Mouse (Mus musculus) kidney, postnatal 10 days (tissue): ENCODE data around the gene Gm47791.
A peak's percentile ranks its signal among the peaks of the same experiment; 100 is the strongest.

Experiments
- DNase-seq: peaks from one replicate; pipeline ENCODE4 v3.0.0; 2021; ENCODE audit warnings: mixed read lengths

Gm47791 gene

DNA sequence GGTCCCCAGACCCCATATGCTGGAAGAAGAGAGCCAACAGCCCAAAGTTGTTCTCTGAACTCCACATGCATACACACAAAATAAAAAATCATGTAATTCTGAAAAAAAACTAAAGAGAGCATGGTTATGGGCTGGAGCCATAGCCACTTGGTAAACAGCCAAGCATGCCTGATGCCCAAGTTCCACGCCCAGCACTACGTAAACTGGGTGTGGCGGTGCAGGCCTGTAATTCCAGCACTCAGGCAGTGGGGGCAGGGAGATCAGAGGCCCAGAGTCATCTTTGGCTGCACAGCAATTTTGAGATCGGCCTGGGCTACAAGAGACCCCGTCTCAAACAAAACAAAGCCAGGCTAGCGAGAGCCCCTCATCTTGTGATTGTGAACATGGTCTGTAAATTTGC, 14.5 kb upstream of the Gm47791 start:
- DNase-seq = peak; percentile 17

DNA sequence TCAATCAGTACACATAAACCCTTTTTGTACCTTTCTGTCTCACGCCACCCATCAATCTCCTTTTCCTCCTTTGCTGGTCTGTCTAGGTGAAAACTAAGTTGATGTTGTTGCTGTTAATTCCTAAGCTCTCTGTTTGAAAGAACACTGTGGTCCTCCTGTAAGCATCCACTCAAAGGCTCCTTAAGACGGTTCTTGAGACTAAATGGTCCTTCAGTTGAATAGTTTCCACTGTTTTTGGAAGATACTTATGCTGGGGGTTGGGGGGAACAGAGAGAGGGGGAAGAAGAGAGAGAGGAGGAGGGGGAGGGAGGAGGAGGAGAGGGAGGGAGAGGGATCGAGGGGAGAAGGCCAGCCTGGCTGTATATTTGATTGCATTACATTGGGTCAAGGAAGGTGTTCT, 12.5 kb upstream of the Gm47791 start:
- DNase-seq = no peak

DNA sequence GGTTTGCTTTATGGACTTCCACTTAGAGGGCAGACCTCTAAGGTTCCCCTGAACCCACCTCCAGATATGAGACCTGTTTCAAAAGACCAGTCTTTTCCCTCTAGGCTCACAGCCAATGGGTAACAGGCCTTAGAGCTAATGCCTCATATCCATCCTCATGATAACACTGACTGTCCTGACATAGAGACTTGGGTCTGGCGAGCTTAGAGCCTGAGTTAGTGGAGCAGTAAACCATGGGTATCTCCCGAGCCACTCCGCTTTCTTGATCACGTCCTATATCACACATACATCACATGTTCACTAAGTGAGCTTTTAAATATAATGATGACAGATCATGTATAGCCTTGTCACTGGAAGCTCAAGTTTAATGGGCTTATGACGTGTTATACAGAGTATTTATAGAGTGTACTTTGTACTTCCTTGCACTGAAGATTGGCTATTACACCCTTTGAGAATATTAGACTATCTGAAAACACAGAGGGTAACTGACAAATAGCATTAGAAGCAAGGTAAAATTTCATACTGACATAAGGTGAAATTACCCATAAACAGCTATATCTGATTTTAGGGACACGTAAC, 8.4 kb upstream of the Gm47791 start:
- no peak for DNase-seq

DNA sequence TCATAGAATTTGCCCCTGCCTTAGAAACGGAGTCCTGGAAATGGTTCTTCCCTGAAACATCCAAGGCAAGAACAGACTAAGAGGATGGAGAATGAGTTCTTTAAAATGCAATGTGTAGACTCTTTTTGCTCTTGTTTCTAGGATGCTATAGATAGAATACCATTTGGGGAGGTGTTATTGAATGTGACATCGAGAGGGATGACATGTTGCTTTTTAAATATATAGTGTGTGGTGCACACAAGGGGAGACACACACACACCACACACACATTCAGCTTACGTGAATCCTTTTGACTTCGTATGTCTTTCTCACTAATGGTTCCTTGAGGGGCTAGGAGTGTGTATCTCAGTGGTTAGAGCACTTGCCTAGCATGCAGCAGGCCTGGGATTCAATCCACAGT, 4.2 kb upstream of the Gm47791 start:
- no peak for DNase-seq

DNA sequence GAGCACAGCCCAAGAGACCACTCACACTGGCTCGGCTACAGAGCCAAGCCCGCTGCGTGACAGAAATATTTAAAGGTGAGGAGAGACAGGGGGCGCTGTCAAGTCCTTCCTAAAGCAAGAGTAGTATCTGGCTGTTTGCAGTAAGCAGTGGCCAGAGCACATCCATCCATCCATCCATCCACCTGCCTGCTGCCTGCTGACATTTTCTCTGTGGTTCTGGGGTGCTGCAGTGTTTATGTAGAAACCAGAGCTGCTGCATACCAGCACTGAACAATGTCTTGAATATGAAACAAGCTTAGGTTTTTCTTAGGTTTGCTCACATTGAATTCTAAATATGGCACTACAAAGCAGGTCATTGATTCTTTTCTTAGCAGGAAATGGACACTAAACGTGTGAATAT, 2.2 kb upstream of the Gm47791 start:
- no peak for DNase-seq

DNA sequence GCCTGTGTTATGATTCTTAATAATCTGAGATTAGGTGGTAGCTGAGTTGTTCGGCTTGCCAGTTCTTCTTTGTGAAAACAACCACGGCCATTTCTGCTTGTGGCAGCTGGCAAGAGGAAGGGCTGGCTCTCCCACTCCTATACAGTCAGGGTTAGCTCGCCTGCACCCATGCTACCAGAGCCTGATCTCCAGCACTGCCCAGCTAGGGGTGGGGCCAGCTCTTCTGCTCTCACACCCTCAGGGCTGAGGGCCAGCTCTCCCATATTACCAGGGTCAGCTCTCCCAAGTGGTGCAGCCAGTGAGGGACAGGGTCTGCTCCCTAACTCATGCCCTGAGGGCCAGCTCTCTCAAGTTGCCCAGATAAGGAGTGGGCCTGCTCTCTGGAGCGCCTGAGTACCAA, 1.4 kb upstream of the Gm47791 start:
- no peak for DNase-seq

DNA sequence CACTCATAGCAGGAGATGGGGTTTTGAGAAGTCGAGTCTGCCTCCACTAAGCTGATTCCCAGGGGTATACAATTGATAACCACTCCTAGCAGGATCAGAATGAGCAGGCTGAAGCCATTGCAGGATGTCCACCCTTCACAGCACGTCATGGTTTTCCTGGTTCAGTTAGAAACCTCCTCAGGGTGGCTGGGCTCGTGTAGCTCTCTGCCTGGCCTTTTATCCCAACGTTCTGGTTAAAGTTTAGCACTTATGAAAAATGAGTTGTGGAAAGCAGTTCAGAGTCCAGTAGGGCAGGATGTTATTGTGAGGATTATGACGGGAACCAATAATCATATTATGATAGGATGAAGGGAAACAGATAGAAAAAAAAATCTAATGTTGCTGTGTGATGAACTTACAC, 2.8 kb downstream of the Gm47791 start, which contains the start of gene Tm4sf20:
Gene Tm4sf20, minus strand, starts transcription at position 193 of the 400 bp plus-strand sequence.
- DNase-seq = no peak

DNA sequence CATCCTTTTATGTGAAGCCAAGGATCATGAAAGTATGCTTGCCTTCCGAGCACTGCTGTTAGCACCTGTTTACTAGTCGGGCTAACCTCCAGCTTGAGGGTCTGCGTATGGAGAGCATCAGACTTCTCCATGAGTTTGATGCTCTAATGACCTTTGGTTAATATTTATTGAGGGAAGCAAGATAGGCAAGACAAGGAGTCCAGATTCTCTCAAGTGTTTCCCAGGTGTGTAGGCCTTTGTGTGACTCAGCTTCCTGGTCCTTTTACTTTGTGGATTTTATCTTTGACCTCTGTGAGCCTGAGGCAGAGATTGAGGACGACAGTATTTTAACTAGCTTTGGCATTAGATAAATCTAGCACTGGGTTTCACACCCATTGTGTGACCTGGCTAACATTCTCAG, 4.4 kb downstream of the Gm47791 start:
- DNase-seq = no peak

DNA sequence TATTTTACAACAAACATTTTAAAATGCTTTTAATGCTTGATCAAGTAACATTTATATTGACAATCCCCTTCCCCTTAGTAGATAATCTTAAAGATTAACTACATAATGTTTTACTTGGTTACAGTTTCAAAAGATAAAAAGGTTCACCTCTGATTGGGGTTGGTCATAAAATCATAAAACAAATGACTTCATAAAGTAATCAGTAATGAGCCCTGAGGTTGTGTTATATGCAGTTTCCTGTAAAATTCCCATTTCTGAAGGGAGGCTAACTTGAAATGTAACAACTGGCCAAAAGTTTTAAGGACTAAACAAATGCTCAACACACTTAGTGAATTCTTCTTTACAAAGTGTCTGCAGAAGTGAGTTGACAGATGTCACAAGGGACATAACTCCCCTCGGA, 4.8 kb downstream of the Gm47791 start:
- no peak for DNase-seq

DNA sequence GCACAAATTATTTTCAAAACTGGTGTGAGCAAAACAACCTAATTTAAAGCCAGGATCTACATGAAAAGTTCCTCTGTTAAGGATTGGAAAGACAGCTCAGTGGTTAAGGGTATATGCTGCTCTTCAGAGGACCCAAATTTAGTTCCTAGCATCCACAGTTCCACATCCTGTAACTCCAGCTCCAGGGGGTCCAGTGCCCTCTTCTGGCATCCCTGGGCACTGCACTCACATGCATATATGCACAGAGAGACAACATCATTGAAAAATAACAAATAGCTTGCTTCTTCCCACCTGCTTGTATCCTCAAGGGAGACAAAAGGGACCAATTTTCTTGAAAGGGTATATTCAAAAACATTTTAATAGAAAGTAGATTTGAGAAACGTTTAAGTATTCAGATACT, 8.8 kb downstream of the Gm47791 start:
- DNase-seq = no peak

DNA sequence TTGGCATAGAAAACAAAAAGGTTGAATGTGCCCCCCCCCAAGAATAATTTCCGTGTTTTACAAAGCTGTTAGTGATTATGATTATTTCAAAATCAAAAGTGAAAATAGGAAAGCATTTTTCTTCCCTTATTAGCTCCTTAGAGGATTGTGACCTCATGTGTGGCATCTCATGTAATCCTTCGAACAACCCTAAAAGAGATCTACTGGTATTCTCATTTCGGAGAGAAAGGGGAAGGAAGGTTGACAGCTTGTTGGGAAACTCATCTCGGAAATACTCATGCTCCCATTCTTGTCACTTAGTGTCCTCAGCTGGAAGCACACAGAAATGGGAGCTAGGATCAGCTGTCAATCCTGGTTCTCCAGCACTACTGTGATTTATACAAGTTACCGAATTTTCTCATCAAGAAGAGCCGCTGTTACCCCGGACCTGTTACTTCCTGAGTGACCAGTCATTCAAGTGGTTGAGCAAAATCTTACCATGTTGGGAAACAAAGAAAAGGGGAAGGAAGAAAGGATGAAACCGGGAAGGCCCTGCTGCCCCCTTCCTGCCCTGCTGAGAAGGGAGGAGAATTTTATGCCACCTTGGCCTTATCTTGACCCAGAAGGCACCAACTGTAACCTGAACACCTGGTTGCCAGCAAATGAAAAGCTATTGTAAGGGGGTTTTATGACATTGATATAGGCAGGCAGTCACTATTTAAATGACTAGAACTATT, 9.4 kb downstream of the Gm47791 start:
- no peak for DNase-seq

DNA sequence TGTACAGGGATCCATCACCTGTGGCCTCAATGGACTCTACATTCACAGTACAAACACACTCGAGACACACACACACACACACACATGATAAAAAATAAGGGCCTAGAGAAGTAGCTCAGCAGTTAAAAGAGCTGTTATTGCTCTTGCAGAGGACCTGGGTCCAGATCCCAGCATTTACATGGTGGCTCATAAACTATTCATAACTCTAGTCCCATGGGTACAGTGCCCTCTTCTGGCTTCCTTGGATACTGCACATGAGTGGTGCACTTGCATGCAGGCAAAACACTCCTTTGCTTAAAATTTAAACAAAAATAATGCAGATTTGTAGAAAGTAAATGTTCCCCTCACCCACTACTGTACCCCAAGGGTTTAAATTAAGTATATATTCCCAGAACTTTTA, 11.5 kb downstream of the Gm47791 start:
- DNase-seq = no peak

DNA sequence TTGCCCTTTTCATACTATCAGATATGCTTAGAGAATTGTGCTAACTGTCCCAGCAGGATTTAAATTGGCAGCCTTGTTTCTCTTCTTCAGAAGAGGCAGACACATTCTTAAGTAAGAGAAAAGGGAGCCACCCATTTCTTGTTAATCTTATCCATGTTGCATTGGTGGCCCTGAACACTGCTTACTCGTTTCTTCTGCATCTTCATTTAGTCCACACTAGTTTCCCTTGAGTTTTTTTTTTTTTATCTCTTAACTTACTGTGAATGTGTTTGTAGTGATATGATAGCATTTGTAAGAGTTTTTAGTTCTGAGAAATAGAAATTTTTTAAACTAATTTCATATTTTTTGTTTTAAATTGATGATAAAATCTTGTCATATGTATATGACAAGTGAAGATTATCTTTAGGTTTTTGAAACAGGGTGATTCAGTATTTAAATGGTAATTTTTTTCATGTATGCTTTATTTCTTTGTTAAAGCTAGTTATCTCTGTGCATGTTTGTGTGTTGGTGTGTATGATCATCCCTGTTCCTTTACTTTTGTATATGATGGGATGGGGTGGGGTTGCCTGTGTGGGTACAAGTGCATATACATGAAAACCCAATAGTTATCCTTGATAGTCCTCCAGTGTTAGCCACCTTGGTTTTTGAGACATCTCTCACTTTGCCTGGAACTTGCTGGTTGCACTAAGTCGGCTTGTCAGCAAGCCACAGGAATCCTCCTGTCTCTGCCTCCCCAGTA, 23.2 kb downstream of the Gm47791 start:
- DNase-seq = no peak

DNA sequence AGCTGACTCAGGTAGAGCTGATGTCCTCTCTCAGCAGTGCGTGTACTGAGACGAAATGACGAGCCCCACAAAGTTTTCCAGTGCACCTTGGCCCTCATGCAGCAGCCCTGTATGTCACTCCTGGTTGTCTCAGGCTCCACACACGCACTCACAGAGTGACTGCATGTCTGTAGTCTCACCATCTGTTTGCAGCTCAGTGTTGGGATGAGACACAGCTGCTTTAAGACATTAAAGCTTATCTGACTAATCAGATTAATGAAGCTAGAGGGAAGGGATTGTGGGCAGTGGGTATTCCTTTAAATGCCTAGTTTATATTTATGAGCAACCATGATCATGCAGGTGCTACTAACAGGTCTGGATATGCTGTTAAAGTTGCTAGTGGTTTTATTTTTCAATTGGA, 24.6 kb downstream of the Gm47791 start:
- DNase-seq = no peak

DNA sequence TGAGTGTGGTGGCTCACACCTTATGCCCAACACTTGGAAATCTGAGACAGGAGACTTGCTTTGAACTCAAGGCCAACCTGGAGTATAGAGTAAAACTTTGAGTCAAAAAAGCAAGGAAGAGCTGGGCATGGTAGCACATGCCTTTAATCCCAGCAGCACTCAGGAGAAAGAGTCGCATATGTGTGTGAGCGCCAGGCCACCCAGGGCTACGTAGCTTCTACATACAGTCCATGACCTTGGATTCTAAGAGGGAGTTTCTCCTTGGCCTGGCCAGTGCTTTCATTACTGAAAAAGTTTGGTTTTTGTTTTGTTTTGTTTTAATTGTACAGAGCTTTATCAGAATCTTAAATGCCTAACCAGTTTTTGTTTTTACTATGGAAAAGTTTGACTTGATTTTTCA, 27.1 kb downstream of the Gm47791 start:
- DNase-seq = no peak

DNA sequence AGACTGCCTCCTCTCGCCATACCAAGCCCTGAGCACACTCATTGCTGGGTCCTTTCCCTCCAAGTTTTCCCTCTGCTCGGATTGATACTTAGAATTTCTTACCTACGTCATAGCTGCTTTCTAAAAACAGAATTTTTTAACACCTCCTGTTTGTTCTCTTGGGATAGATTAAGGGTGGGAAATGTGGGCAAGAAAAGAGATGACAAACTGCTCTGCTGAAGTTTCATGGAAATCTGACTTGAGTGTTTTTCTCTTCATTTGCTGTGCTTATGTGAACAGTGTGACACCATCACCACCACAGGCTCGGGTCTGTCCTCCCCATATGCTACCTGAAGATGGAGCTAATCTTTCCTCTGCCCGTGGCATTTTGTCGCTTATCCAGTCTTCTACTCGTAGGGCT, 29.5 kb downstream of the Gm47791 start:
- DNase-seq = no peak

DNA sequence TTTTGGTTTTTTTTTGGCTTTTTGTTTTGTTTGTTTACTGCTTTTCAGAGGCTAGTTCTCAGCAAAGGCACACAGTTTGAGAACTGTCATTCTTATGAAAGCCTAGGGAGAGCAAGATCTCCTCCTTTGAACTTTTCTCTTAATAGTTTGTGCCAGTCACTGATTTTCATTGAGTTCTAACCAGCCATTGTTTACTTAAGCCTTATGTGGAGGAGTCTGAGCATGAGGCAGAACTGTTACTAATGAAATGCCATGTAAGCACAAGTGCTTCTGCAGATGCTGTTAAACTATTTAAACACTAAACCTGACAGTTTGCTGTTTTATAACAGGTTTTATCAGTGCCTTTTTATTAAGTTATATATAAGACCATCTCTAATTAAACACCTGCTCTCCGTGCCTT, 33.0 kb downstream of the Gm47791 start:
- DNase-seq = no peak

DNA sequence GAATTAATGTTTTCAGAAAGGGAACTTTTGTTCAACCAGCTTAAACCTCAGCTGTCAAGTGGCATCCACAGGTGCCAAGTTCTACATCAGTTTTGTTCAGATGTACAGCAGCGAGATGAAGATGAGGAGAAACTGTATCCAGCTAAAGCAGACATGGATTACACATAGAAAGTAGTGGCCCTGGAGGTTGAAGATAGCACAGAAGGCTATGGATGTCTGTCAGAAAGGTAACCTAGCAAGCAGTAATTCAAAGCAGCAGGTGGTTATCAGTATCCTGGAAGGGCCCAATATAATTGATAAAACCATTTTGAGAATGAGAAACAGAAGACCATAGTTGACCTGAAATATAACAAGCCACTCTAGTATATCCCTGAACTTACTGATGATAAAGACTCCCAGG, 37.7 kb downstream of the Gm47791 start:
- no peak for DNase-seq

DNA sequence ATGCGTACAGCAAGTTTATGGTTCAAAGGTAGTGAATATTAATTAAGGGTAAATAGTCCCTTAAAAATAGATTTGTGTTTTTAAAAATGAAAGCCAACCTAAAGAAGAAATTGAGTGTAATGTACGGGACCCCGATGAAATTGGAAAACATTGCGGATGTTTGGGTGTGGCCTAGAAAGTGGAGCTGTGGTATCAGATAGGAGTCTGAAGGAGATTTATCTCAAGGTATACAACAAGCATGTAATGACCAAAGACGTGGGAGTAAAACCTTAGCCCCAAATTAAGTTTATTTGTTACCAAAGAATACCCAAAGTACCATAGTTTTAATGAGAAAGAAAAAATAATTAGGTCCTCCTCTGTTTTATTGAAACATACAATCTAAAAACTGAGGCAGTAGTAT, 44.6 kb downstream of the Gm47791 start:
- DNase-seq = no peak

DNA sequence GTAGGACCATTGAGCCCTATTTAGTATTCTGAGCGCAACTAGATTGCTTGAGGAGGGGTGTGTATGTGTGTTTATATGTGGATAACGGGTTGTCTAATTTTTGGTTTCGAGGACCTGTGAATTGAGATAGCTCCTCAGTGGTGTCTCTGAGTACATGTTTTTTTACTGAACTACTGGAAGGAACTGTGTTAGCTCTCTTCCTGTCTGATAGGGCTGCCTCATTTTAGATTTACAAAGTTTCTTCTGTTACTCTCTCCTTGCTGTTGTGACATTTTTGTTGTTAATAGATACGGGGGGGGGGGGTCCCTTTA, 45.2 kb downstream of the Gm47791 start:
- no peak for DNase-seq

DNA sequence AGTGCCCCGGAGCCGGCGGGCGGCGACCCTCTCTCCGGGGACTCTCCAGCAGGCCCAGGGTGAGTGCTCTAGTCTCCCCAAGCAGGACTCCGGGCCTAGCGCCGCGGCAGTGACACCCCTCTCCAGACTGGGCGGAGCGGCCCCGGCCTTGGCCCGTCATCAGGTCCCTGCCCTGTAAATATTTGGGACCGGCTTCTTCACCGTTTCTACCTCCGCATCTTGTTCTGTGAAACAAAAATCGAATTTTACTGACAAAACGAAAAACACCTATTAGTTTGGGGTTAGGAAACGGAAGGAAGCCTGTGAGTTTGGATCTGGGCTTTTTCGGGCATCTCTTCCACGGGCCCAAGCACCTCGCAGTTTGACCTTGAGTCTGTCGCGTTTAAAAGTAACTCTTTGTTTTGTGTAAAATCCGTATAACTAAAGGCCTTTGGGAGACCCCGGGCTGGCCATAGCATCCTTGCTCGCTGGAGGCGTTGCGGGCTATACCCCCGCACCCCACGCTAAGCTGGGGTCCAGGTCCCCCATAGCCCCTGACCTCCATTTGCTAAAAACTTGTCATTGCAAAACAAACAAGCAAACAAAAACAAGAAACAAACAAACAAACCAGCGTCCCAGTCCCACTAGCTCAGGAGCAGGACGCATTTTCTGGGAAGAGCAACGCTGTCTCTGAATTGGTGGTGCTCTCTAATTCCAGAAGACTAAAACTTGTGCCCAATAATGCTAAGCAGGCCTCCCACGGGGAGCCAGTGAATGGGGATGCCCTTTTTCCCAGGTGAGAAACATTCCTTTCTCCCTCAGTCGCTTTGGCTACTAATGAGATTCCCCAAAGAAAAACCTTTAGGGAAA, 45.8 kb downstream of the Gm47791 start:
- no peak for DNase-seq

DNA sequence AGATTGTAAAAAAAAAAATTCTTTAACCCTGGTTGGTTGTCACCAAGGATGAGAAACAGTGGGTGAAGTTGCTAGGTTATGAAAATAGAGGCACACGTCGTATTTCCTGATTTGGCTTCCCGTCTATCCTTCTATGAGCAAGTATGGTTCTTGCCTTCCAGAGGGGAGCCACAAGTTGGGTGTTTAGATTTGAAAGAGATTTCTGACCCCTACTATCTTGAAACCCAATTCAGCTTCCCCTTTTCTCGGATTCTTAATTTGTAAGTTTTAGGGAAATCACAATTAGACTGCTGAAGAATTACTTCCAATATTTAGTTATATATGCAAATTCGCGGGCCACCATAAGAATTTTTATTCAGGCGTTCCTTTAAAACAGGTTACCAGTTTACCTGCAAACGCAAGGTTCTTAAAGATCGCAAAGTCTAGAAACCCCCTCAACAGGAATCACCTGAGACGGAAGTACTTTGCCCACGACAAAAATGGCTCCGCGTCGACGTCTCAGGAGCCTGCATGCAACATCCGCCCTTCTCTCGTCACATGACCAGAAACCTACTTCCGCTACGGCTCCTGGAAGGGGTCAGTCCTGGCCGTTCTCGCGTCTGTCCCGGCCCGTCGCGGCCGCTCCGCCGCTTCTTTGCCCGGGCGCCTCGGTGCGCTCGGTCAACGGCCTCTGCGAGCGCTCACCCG, 46.6 kb downstream of the Gm47791 start, which contains the start of gene Mff:
Gene Mff, plus strand, starts transcription at position 552 of the 687 bp plus-strand sequence.
- peak; percentile 96 for DNase-seq
